Mouse (Mus musculus) spleen, postnatal 10 days (tissue): ENCODE measurements around the gene Sertad1.

Experiments used
- DNase-seq, 2 experiments: peaks; one replicate each; pipeline ENCODE4 v3.0.0; 2021 to 2022; ENCODE audit warnings: low spot score in 2 of 2

Sertad1 gene

DNA sequence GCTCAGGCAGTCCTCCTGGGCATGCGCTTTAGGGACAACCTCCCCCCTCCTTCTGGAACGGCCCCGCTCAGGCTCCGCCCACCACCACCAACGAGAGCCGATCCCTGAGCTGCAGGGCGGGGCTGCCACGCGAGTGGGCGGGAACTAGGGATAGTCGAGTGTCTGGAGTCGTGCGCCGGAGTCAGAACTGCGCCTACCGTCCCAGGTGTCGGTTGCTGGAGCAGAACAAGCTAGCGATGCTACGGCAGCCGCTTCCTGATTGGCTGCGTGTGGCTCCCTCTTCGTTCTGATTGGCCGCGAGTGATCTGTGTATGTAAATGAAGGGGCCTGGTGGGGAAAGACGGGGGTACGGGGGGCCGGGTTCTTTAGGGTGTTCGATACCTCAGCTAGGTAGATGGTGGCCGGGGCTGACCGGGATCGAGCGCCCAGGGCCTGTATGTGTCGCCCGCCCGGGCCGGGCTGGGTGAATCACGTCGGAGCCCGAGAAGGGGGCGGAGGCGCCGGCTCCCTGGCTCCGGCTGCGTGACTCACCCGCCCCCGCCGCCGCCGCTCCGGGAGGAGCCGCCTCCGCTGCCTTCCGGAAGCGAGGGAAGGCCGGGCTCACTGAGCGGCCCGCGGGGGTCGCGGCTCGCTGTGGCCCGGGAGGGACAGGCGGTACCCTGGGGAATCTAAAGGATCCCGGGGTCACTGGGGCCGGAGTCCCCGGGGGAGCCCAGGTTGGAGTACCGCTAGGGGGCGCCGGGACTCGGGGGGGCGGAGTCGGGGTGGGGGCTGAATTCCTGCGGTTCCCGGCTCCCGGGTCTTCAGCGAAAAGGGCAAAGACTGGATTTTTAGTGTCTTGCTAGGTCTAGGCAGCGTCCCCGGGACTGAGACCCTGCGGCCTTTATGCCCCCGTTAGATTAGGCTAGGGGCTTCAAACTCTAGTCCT lies at the start of gene Sertad1:
TSS of gene Sertad1 (plus strand) at position 141 of the 928 bp plus-strand sequence.
- peak; percentile 99 to 100 for DNase-seq

DNA sequence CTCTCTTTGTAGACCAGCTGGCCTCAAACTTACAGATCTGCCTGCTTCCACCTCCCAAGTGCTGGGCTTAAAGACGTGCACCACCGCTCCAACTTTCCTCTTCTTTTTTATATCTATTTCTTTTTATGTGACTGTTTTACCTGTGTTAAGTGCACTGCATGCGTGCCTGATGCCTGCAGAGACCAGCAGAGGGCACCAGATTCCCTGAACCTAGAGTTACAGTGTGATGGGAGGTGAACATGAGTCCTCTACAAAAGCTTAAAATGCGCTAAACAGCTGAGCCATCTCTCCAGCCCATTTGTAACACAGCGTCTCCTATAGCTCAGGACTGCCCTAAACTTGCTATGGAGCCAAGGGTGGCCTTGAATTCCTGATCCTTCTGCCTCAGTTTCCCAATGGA lies 49.2 kb upstream of the Sertad1 start:
- peak; percentile 24 to 66 for DNase-seq

DNA sequence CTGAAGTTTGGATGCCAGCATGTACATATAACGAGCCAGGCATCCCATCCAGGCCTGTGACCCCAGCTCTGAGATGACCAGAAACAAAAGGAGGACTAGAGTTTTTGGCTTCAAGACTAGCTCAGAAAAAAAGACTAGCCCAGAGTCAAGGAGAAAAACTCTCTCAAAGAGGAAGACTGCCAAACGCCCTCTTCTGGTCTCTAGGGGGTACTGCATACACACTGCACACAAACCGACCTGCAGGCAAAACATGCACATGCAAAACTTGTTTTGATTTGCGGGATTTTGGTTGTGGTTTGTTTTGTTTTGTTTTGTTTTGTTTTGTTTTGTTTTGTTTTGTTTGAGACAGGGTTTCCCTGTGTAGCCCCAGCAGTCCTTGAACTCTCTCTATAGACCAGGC lies 46.7 kb upstream of the Sertad1 start:
- no peak for DNase-seq

DNA sequence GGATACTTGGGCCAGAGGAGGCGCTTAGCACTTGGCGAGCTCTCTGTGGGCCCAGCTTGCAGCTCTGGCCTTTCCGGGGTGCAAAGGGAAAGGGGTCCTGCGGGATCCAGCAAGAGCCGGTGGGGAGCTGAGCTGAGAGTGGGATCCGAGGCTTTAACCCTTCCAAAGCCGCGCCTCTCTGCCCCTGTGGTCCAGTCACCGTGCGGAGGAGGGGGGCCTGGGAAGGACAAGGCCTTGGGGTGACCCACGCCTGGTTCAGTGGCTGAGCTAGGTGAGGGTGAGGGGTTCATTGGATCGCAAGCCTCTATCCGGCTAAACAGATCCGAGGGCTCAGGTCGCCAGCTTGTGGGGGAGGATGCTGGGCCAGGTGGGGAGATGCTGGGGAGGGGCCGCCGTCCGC lies 40.7 kb upstream of the Sertad1 start:
- no peak for DNase-seq

DNA sequence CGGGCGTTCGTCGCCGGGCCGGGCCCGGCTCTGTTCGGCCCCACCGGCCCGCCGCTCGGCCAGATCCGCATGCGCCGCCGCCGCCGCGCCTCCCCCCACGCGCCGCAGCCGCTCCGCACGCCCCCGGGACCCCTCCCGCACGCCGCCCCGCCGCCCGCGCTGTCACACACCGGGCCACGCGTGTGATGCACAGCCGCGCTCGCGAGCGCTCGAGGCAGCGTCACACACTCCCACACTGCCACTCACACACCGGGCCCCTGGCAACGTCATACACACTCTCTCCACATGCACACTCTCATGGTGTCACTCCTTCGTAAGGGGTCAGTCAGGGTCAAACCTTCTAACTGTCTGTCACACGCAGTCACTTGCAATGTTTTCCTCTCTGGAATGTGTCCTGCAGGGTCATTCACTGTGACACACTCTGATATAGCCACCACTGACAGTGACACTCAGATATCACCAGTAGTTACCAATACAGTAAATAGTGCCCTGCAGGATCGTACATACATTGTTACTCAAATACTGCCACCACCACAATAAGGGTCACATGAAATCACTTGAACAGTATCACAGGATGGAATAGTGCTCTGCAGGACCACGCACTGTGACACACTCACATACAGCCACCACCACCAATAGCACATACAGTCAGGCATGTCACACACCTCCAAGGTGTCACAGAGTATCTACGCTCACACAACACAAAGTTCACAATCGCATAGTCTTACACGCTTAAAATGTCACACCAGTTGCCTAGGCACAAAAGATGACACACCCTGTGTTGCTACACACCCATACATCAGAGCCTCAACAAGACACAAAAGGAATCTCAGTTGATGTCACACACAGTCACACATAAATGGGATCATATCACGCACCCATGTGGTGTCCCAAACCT lies 39.9 kb upstream of the Sertad1 start:
- peak in 1 of 2 experiments; percentile 38 for DNase-seq

DNA sequence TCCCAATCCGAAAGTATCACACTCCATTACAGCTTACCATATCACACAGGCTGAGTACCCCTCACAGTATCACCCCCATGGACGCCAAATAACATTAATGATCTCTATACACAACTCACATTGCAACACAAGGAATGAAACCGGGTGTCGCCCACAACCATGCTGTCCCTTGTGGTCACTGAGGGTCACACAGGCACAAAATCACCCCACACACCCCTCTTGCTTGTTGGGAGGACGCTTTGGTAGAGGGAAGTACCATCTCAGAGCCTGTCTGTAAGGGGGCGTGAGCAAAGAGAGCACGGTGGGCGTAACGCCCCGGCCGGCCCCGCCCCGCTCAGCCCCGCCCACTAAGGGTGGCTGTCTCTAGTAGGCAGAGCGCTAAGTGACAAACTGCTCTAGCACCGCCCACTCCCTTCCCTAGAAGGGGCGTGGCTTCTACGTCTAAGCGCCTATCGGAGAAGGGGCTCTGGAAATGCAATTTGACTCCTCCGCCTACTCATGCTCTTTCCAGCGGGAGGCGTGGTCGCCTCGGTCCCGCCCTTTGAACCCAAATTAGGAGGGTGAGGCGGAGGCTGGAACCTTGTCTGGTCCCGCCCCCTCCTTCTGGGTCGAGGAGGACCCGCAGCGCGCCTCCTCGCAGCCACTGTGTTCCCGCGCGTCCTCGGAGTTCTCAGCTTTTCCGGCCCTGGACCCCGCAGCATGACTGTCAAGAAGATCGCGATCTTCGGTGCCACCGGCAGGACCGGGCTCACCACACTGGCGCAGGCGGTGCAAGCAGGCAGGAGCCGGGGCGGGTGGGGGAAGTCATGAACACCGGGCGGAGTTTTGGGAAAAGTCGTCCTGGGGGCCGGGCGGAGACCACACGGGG lies 39.1 kb upstream of the Sertad1 start, which contains the start of the genes Sptbn4 and Blvrb:
TSS of gene Sptbn4 (minus strand) at position 268 of the 868 bp plus-strand sequence.
TSS of gene Blvrb (plus strand) at position 560 of the 868 bp plus-strand sequence.
- DNase-seq, result peak; percentile 97 to 99

DNA sequence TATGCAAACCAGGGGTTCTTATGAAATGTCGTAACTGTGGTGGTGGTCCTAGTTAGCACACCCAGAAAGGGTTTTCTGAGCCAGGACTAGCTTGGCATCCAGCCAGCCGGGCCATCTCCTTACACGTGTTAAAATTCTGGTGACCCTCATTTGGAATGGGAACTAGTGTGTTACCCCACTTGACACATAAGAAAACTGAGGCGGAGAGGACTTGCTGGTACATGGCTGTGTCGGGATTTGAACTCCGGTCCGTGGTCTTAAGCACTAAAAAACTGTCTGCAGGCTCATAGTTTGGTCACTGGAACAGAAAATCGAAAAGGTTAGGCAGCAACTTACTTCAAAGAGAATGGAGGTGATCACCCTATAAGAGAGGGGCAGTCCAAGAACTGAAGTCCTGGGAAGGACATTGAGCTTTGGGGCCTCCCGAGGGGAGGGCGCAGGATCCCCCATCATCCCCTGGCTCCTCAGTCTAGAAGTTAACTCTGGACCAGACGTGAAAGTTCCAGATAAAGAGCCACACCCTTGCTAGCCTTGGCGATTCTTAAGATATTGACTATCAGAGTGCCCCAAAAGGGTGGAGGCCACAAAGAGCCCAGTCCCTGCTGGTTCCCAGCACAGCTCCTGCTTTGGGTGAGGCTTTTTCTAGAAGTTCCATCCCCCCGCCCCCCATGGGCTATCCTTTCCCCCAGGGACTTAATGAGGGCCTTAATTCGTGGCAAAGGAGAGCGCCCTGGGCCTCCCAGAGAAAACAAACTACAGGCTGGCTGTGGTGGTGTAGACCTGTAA lies 38.1 kb upstream of the Sertad1 start:
- peak; percentile 66 to 71 for DNase-seq

DNA sequence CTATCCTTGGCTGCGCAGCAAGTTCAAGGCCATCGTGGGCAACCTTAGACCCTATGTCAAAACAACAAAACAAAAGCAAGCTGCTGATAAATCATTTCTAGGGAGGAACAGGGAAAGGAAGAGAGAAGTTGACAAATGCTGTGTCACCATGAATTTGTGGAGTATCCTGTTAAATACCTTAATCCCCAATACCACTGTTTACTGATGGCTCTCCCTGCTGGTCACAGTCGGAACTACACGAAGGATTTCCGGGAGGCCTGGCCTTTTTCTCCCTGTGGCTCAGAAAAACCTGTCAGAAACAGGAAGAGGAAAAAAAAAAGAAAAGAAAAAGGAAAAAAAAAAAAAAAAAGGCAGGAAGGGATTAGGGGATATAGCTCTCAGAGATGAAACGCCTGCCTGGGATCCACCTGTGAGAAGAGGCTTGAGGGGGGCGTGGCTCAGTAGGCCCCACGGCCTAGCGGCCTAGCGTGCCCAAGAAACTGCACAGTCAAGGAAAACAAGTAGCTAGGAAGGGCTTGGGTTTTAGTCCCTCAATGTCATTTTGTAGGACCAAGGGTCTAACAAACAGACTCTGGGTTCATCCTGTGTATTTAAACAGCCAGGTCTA lies 37.4 kb upstream of the Sertad1 start:
- peak; percentile 80 to 88 for DNase-seq

DNA sequence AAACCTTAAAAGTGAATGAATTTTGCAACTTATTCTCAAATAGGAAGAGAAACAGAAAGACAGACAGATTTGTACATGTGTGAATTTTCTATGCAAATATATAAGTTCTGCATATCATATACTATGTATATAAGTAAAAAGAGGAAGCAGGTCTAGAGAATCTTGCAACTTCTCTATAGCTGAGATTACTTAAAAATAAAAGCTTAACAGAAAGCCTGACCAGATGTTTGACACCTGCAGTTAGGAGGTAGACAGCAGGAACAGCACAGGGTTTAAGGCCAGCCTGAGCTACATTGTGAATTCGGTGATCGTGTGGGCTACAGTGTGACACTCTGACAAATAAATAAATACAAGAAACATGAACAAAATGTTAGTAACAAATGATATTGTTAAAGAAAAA lies 35.4 kb upstream of the Sertad1 start:
- DNase-seq, result no peak

DNA sequence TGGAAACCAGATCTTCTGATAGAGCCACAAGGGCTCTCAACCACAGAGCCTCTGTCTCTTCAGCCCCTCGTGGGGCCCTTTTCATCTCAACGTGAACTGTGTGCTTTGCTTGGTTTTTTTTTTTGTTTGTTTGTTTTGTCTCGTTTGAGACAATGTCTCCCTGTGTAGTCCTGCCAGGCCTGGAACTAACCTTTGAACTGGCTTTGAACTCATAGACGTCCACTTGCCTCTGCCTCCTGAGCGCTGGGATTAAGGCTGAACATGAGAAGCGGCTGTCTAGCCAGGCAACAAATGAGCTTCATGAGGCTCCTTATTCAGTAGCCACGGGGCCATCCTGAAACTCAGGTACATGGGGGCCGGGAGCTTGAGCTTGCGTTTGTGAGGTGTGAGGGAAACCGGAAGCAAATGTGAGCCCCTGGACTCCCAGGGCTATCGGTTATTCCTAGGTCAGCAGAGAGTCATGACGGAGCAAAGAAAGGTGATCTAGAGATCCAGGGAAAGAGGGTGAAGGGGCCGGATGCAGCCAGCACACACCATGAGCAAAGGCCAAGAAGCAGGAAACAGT lies 34.4 kb upstream of the Sertad1 start:
- no peak for DNase-seq

DNA sequence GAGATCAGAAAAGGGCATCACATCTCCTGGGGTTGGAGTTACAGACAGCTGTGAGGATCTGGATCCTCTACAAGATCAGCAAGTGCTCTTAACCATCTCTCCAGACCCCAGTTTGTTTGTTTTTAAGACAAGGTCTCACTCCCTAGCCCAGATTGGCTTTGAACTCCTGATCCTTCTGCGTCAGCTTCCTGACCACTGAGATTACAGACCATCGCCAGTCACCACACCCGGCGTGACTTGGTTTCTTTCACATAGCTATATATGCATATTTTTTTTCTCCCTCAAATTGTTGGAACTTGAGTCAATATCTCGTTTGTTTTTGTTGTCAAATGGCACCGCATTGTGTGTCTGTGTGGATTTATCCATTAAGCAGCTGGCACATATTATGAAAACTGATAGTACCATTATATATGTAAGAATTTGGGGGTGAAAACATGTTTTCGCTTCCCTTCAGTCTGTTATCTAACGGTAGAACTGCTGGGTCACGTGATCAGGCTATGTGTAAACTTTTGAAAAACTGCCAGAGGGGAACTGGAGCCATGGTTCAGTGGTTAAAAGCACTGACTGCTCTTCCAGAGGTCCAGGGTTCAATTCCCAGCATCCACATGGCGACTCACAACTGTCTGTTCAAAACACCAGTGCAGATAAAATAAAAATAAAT lies 32.1 kb upstream of the Sertad1 start:
- DNase-seq, result peak in 1 of 2 experiments; percentile 65

DNA sequence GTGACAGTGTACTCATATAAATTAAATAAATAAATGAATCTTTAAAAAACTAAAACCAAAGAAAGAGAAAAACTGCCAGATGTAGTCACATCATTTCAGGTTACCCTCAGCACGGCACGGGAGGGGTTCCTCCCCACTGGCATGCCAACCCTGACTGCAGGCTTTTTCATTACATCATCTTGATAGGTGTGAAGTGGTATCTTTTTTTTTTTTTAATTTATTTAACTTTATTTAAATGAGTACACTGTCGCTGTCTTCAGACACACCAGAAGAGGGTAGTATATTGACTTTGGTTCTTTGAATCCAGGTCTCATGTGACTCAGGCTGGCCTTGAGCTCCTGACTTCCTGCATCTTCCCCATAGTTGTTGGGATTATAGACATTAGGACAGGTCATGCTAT lies 31.4 kb upstream of the Sertad1 start:
- no peak for DNase-seq

DNA sequence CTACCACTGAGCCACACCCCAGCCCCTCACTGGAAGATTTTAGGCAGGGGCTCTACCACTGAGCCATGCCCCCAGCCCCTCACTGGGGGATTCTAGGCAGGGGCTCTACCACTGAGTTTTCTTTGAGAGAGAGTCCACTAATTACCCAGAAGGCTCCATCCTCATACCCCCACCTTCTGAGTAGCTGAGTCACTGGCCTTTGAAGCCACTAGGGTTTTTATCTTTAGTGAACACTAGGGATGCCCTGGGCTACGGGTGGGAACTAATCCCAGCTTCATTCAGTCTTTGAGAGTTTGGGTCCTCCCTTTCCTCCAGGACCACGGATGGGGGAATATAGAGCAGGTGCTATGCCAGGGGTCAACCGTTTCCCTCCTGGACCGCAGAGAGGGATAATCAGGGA lies 28.1 kb upstream of the Sertad1 start:
- DNase-seq, result no peak

DNA sequence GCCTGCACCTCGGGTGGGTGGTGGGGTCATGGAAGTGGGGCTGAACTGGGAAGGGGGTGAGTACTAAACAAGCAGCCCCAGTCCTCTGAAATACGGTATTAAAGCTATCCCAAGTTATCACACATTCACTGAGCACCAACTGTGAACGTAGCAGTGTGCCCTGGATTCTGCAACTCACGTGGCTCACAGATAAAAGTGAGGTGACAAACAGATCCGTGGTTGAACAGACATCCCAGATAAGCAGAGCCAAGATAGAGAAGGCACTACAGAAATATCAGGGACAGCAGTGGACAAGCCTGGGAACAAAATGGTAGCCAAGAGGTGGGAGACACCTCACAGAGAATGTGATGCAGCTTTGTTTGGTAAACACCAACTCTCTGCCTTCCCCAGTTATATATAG lies 27.1 kb upstream of the Sertad1 start:
- DNase-seq, result no peak

DNA sequence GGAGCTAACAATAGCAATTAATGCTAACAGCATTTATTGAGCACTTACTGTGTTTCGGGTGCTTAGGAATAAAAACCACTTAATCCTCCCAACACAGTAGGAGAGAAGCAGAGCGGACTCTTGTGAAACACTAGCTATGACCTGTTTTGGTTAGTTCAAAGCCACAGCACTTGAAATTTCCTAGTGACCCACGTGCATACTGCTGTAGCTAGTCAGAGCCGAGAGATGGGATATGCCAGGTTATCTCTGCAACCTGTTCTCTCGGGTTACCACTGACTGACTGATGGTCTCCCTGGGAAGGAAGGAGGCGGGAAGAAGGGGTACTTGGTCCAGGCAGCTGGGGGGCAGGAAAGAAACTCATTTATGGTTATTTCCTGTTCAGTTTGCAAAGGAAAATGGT lies 26.2 kb upstream of the Sertad1 start:
- DNase-seq, result no peak

DNA sequence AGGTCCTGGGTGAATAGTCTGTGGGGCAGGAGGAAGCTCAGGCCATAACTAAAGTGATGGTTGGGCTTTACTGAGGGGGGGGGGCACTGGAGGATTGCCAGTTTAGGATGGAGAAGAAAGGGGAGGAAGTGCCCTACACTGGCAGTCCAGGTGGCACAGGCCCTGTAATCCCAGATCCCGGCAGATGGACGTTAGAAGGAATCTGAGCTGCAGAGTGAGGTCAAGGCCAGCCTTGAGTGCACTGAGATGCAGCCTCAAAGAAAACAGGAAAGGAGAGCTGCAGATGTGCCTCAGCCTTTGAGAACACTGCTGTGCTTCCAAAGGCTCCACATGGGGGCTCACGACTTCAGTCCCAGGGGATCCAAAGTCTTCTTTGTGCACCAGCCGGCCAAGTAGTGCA lies 19.1 kb upstream of the Sertad1 start:
- no peak for DNase-seq

DNA sequence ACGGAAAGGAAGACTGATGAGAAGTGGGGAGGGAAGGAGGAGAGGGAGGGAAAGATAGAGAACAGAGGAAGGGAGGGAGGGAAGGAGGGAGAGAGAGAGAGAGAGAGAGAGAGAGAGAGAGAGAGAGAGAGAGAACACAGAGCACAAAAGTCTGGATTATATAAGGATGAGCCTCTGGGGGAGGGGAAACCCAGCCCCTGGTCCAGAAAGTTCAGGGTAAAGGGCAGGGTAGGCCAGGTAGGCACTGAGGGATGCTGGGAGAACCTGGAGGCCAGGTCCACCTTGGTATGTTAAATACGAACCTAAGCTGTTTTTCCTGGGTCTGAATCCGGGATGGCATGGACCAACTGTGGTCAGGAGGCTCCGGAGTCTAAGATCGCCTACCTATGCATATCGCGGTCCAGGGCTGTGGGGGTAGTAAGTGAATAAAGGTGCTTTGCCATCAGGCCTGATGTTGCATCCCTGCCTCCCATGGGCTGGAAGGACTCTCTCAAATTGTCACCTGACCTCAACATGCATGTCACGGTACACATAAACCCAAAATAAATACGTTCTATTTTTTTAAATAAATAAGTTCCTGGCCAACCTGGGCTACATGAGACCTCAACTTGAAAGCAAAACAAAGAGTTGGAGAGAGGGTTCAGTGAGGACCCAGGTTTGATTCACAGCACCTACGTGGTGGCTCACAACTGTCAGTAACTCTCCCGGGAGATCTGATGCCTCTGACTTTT lies 15.2 kb upstream of the Sertad1 start:
- DNase-seq, result no peak

DNA sequence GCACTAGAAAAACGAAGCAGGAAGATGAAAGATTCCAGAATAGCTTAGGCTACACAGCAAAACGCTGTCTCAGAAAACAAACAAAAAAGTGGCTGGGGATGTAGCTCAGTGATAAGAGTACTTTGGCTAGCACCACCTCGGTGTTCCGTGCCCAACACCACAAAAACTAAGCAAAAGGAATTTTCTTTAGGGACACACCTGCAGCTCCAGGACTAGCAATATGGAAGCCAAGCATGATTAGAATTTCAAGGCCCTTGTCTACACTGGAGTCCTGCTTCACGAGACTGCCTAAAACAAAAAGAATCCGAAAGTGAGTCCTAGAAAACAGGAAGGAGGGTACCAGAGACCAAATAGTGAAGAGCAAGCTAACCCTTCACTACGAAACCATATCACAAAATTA lies 14.1 kb upstream of the Sertad1 start:
- peak in 1 of 2 experiments; percentile 57 for DNase-seq
